Mouse (Mus musculus) MEL (cell line): ENCODE measurements around the gene Slc2a1. TPM values are rescaled to one million over a fixed set of nuclear protein-coding genes. Genes with fewer than 3 reads are reported as not detected.

Source experiments
- DNase-seq: peaks from one replicate; pipeline ENCODE4 v3.0.0; 2011; ENCODE audit warnings: low read depth, low spot score
- H3K27ac ChIP-seq: 2 replicates; pipeline ENCODE4 v1.5.1; 2012; ENCODE audit warnings: low read depth, mild to moderate bottlenecking, control low read depth, low read length, moderate library complexity; ENCODE audit not compliant: control insufficient read depth
- H3K27me3 ChIP-seq, 2 experiments: fragments of 150-350 bp in 1 of 2; sonication (generic) in 1 of 2; 2 replicates each; pipeline ENCODE4 v1.6.1; 2012; ENCODE audit warnings: low read length in 2 of 2, mild to moderate bottlenecking in 2 of 2, improper control_type of control experiment in 1 of 2, moderate library complexity in 1 of 2; ENCODE audit not compliant: insufficient read depth in 2 of 2, control insufficient read depth in 1 of 2
- H3K36me3 ChIP-seq, 2 experiments: 2 replicates each; pipeline ENCODE4 v1.6.1; 2012 to 2014; ENCODE audit warnings: low read length in 2 of 2, improper control_type of control experiment in 1 of 2, inconsistent platforms in 1 of 2, mild to moderate bottlenecking in 1 of 2; ENCODE audit not compliant: insufficient read depth in 2 of 2, control insufficient read depth in 1 of 2
- H3K4me1 ChIP-seq, 2 experiments: fragments of 150-350 bp in 1 of 2; sonication (generic) in 1 of 2; 2 replicates each; pipeline ENCODE4 v1.6.1; 2012; ENCODE audit warnings: low read length in 2 of 2, improper control_type of control experiment in 1 of 2, mild to moderate bottlenecking in 1 of 2; ENCODE audit not compliant: insufficient read depth in 2 of 2, control insufficient read depth in 1 of 2
- H3K4me3 ChIP-seq, 2 experiments: fragments of 150-350 bp in 1 of 2; sonication (generic) in 1 of 2; 2 replicates each; pipeline ENCODE4 v1.5.1; 2012; ENCODE audit warnings: low read depth in 2 of 2, low read length in 2 of 2, mild to moderate bottlenecking in 2 of 2, moderate library complexity in 2 of 2, control low read depth in 1 of 2, improper control_type of control experiment in 1 of 2; ENCODE audit not compliant: control insufficient read depth in 1 of 2, insufficient read depth in 1 of 2
- H3K79me2 ChIP-seq: 2 replicates; pipeline ENCODE4 v1.6.1; 2012; ENCODE audit warnings: mild to moderate bottlenecking, low read length, moderate library complexity; ENCODE audit not compliant: control insufficient read depth, poor library complexity, insufficient read depth
- H3K9ac ChIP-seq: 2 replicates; pipeline ENCODE4 v1.6.1; 2012; ENCODE audit warnings: low read depth, mild to moderate bottlenecking, control low read depth, low read length, moderate library complexity; ENCODE audit not compliant: control insufficient read depth, poor library complexity, severe bottlenecking
- H3K9me3 ChIP-seq: fragments of 150-350 bp; sonication (generic); replicated peaks from 2 replicates; pipeline ENCODE4 v1.6.1; 2012; ENCODE audit warnings: mild to moderate bottlenecking, low read length, improper control_type of control experiment, moderate library complexity; ENCODE audit not compliant: insufficient read depth
- BHLHE40 ChIP-seq: IDR thresholded peaks from 2 replicates; pipeline ENCODE4 v1.6.1; 2012; ENCODE audit warnings: low read depth, mild to moderate bottlenecking, inconsistent platforms, low read length, improper control_type of control experiment, borderline replicate concordance
- CHD1 ChIP-seq: IDR thresholded peaks from 2 replicates; pipeline ENCODE4 v1.6.1; 2012; ENCODE audit warnings: low read depth, mild to moderate bottlenecking, inconsistent platforms, low read length, improper control_type of control experiment
- CHD2 ChIP-seq: IDR thresholded peaks from 2 replicates; pipeline ENCODE4 v1.6.1; 2011; ENCODE audit warnings: low read length, improper control_type of control experiment
- CTCF ChIP-seq, 3 experiments: IDR thresholded peaks in 2 of 3; conservative IDR thresholded peaks in 1 of 3; 2 replicates each; pipeline ENCODE4 v1.5.1; 2011 to 2012; ENCODE audit warnings: low read length in 3 of 3, low read depth in 2 of 3, mild to moderate bottlenecking in 2 of 3, improper control_type of control experiment in 1 of 3, inconsistent platforms in 1 of 3, mixed read lengths in 1 of 3, moderate library complexity in 1 of 3; ENCODE audit not compliant: control insufficient read depth in 1 of 3, insufficient read depth in 1 of 3, poor library complexity in 1 of 3, severe bottlenecking in 1 of 3
- E2F4 ChIP-seq: IDR thresholded peaks from 2 replicates; pipeline ENCODE4 v1.6.1; 2011; ENCODE audit warnings: low read depth, low read length, improper control_type of control experiment, borderline replicate concordance
- EP300 ChIP-seq, 2 experiments: IDR thresholded peaks; 2 replicates each; pipeline ENCODE4 v1.6.1; 2011; ENCODE audit warnings: improper control_type of control experiment in 2 of 2, low read length in 2 of 2, low read depth in 1 of 2, mild to moderate bottlenecking in 1 of 2
- ETS1 ChIP-seq: IDR thresholded peaks from 2 replicates; pipeline ENCODE4 v1.6.1; 2012; ENCODE audit warnings: low read depth, mild to moderate bottlenecking, inconsistent platforms, low read length, improper control_type of control experiment, moderate library complexity
- GATA1 ChIP-seq: IDR thresholded peaks from 2 replicates; pipeline ENCODE4 v1.6.1; 2011; ENCODE audit warnings: low read depth, low read length, improper control_type of control experiment
- HCFC1 ChIP-seq: IDR thresholded peaks from 2 replicates; pipeline ENCODE4 v1.6.1; 2012; ENCODE audit warnings: low read depth, mild to moderate bottlenecking, inconsistent platforms, low read length, improper control_type of control experiment, moderate library complexity
- KAT2A ChIP-seq: conservative IDR thresholded peaks from 2 replicates; pipeline ENCODE4 v1.6.1; 2012; ENCODE audit warnings: low read depth, low read length, improper control_type of control experiment, inconsistent platforms
- MAFK ChIP-seq: IDR thresholded peaks from 2 replicates; pipeline ENCODE4 v1.6.1; 2011; ENCODE audit warnings: low read depth, mild to moderate bottlenecking, low read length, improper control_type of control experiment, borderline replicate concordance
- MAX ChIP-seq: IDR thresholded peaks from 2 replicates; pipeline ENCODE4 v1.6.1; 2011; ENCODE audit warnings: low read length, improper control_type of control experiment
- MEF2A ChIP-seq: IDR thresholded peaks from 2 replicates; pipeline ENCODE4 v1.6.1; 2014; ENCODE audit warnings: low read depth, mild to moderate bottlenecking, inconsistent platforms, low read length, improper control_type of control experiment; ENCODE audit not compliant: poor library complexity, insufficient replicate concordance, severe bottlenecking; ENCODE audit errors: extremely low read depth
- MXI1 ChIP-seq: IDR thresholded peaks from 2 replicates; pipeline ENCODE4 v1.6.1; 2011; ENCODE audit warnings: mild to moderate bottlenecking, low read depth, low read length, improper control_type of control experiment
- MYC ChIP-seq: IDR thresholded peaks from 2 replicates; pipeline ENCODE4 v1.6.1; 2011; ENCODE audit warnings: low read depth, mild to moderate bottlenecking, low read length, improper control_type of control experiment, moderate library complexity
- NELFE ChIP-seq: IDR thresholded peaks from 2 replicates; pipeline ENCODE4 v1.6.1; 2011; ENCODE audit warnings: low read depth, low read length, improper control_type of control experiment
- POLR2A ChIP-seq, 2 experiments: IDR thresholded peaks; 2 replicates each; pipeline ENCODE4 v1.6.1; 2011 to 2012; ENCODE audit warnings: low read length in 2 of 2, mild to moderate bottlenecking in 2 of 2, control low read depth in 1 of 2, improper control_type of control experiment in 1 of 2, low read depth in 1 of 2, moderate library complexity in 1 of 2; ENCODE audit not compliant: control insufficient read depth in 1 of 2, insufficient read depth in 1 of 2, poor library complexity in 1 of 2
- POLR2AphosphoS5 ChIP-seq: IDR thresholded peaks from 2 replicates; pipeline ENCODE4 v1.6.1; 2012; ENCODE audit warnings: low read depth, borderline replicate concordance, mild to moderate bottlenecking, inconsistent platforms, low read length, moderate library complexity, mixed read lengths
- RCOR1 ChIP-seq: IDR thresholded peaks from 2 replicates; pipeline ENCODE4 v1.6.1; 2012; ENCODE audit warnings: low read depth, mild to moderate bottlenecking, inconsistent platforms, low read length, improper control_type of control experiment
- SIN3A ChIP-seq: IDR thresholded peaks from 2 replicates; pipeline ENCODE4 v1.6.1; 2012; ENCODE audit warnings: low read length, improper control_type of control experiment, inconsistent platforms
- SMC3 ChIP-seq: IDR thresholded peaks from 2 replicates; pipeline ENCODE4 v1.6.1; 2011; ENCODE audit warnings: low read depth, low read length, improper control_type of control experiment
- TBP ChIP-seq: IDR thresholded peaks from 2 replicates; pipeline ENCODE4 v1.8.0; 2011; ENCODE audit warnings: low read depth, low read length, improper control_type of control experiment
- TCF12 ChIP-seq: IDR thresholded peaks from 2 replicates; pipeline ENCODE4 v1.6.1; 2014; ENCODE audit warnings: low read depth, mild to moderate bottlenecking, inconsistent platforms, low read length, improper control_type of control experiment, moderate library complexity
- UBTF ChIP-seq: IDR thresholded peaks from 2 replicates; pipeline ENCODE4 v1.6.1; 2012; ENCODE audit warnings: low read depth, mild to moderate bottlenecking, inconsistent platforms, low read length, improper control_type of control experiment, moderate library complexity, borderline replicate concordance; ENCODE audit not compliant: insufficient read depth
- ZC3H11A ChIP-seq: IDR thresholded peaks from 2 replicates; pipeline ENCODE4 v1.6.1; 2012; ENCODE audit warnings: low read depth, mild to moderate bottlenecking, inconsistent platforms, low read length, improper control_type of control experiment
- ZKSCAN1 ChIP-seq: IDR thresholded peaks from 2 replicates; pipeline ENCODE4 v1.6.1; 2012; ENCODE audit warnings: low read depth, mild to moderate bottlenecking, inconsistent platforms, low read length, improper control_type of control experiment, moderate library complexity
- ZMIZ1 ChIP-seq: IDR thresholded peaks from 2 replicates; pipeline ENCODE4 v1.6.1; 2012; ENCODE audit warnings: low read depth, mild to moderate bottlenecking, inconsistent platforms, low read length, improper control_type of control experiment, moderate library complexity
- ZNF384 ChIP-seq: IDR thresholded peaks from 2 replicates; pipeline ENCODE4 v1.6.1; 2012; ENCODE audit warnings: low read depth, mild to moderate bottlenecking, inconsistent platforms, low read length, improper control_type of control experiment
- polyA plus RNA-seq, 2 experiments: library from polyadenylated mRNA; stranded (reverse) in 1 of 2; unstranded in 1 of 2; fragments of >175 nt in 1 of 2; fragments of >200 nt in 1 of 2; gene quantifications; 2 replicates each; pipeline versions ENCODE4 v1.2.1 to v1.2.4; 2012; ENCODE audit warnings: low replicate concordance in 2 of 2, low read depth in 1 of 2; ENCODE audit not compliant: insufficient read length in 2 of 2, insufficient read depth in 1 of 2, missing spikeins in 1 of 2
- total RNA-seq: library from RNA; depleted of rRNA; stranded (reverse); fragments of 300-350 nt; gene quantifications from 2 replicates; pipeline ENCODE4 v1.2.3, GENCODE M21; 2012

Gene Slc2a1
- total and polyA plus RNA-seq, 3 experiments = 15.9 to 99.5 TPM; not detected in 1

GRCm38 (mm10) chr4:119142230-119142871, 33.8 kb downstream of the Slc2a1 start (continued):
- TF ChIP-seq UBTF (no peak), KAT2A (no peak), POLR2A (IDR thresholded peaks at IDR 0.05; ENCODE audit: control insufficient read depth in 1 of 2, insufficient read depth in 1 of 2, low read depth in 1 of 2, low read length in 2 of 2, poor library complexity in 1 of 2) (no peak), GATA1 (peak; percentile 28; the same call in 1 of the 2 replicates)

GRCm38 (mm10) chr4:119146816-119147215, 38.3 kb downstream of the Slc2a1 start:
- peaks cover 0 to 2% of the 10 kb centered on the region in 2 experiments; a peak in 1 of 4 replicates for H3K27me3 ChIP-seq
- peaks cover 0 to 2% of the 10 kb centered on the region in 2 experiments; a peak in 2 of 4 replicates for H3K36me3 ChIP-seq
- H3K4me1 ChIP-seq = peaks cover 2 to 3% of the 10 kb centered on the region in 2 experiments; a peak in 3 of 4 replicates
- TF ChIP-seq TBP (no peak), ZNF384 (no peak), ZC3H11A (no peak), ZMIZ1 (no peak), HCFC1 (no peak), MAX (no peak), CTCF (IDR thresholded peaks at IDR 0.05 in 2 of 3, conservative IDR thresholded peaks at IDR 0.05 in 1 of 3; ENCODE audit: control insufficient read depth in 1 of 3, insufficient read depth in 1 of 3, low read depth in 2 of 3, low read length in 3 of 3, poor library complexity in 1 of 3, severe bottlenecking in 1 of 3) (no peak), BHLHE40 (no peak), EP300 (IDR thresholded peaks at IDR 0.05; ENCODE audit: low read depth in 1 of 2, low read length in 2 of 2) (no peak), RCOR1 (no peak), SIN3A (no peak), POLR2A (IDR thresholded peaks at IDR 0.05; ENCODE audit: control insufficient read depth in 1 of 2, insufficient read depth in 1 of 2, low read depth in 1 of 2, low read length in 2 of 2, poor library complexity in 1 of 2) (no peak), CHD1 (no peak), MAFK (no peak), MYC (no peak)
- DNase-seq = no peak
- no peak overlapping the region for H3K4me3 ChIP-seq
- no peaks in the 10 kb centered on the region for H3K79me2 ChIP-seq
- H3K27ac ChIP-seq = no peak overlapping the region
- no peak overlapping the region for H3K9ac ChIP-seq
- H3K9me3 ChIP-seq = no peaks in the 10 kb centered on the region

- Histone ChIP-seq H3K27ac (no peak overlapping the region), H3K9ac (no peak overlapping the region)
- TF ChIP-seq MEF2A (no peak), NELFE (no peak), POLR2AphosphoS5 (no peak), E2F4 (no peak), TCF12 (no peak), MYC (no peak), SMC3 (no peak), ETS1 (no peak), CHD2 (no peak), ZNF384 (no peak), EP300 (IDR thresholded peaks at IDR 0.05; ENCODE audit: low read depth in 1 of 2, low read length in 2 of 2) (no peak), UBTF (no peak), KAT2A (no peak), MAFK (no peak), POLR2A (IDR thresholded peaks at IDR 0.05; ENCODE audit: control insufficient read depth in 1 of 2, insufficient read depth in 1 of 2, low read depth in 1 of 2, low read length in 2 of 2, poor library complexity in 1 of 2) (no peak), SIN3A (no peak), MXI1 (no peak), ZKSCAN1 (no peak)
Measured at GRCm38 (mm10) chr4:119147347-119147746, 38.8 kb downstream of the Slc2a1 start.

More at GRCm38 (mm10) chr4:119147347-119147746, 38.8 kb downstream of the Slc2a1 start:
- no peak for DNase-seq
- Histone ChIP-seq H3K36me3 (no peaks in the 10 kb centered on the region; a peak in 1 of 4 replicates), H3K79me2 (no peaks in the 10 kb centered on the region), H3K4me1 (peaks cover 0 to 2% of the 10 kb centered on the region in 2 experiments; a peak in 2 of 4 replicates), H3K27me3 (peaks cover 0 to 3% of the 10 kb centered on the region in 2 experiments; a peak in 1 of 4 replicates), H3K9me3 (no peaks in the 10 kb centered on the region), H3K4me3 (no peak overlapping the region)
